ENCODE assay signal across 18 mouse cellular contexts in genomic region chr10:121459124-121459853, GRCm38 (mm10). TPM values are rescaled to one million over a fixed set of nuclear protein-coding genes. Genes with fewer than 3 reads are reported as not detected.
DNase-seq lines count a peak whose midpoint lies in the region; ATAC-seq and TF ChIP-seq lines count a peak whose summit lies in the region.
"Had no signal": no experiment of that assay in that cellular context is flagged by ENCODE, and none has a peak within 500 bp of the region (broad histone marks: within the 10 kb centered on the region; RNA-seq: fewer than 3 reads in every experiment).

No protein-coding gene starts in this region.

- no peak for TF ChIP-seq CTCF in spleen, adult 2 months (IDR thresholded peaks at IDR 0.05; ENCODE audit: extremely low read depth, insufficient read depth, insufficient read length, insufficient replicate concordance)
- TF ChIP-seq CTCF in small intestine, adult 2 months (IDR thresholded peaks at IDR 0.05; ENCODE audit: extremely low read depth, insufficient read length, insufficient replicate concordance, low read depth, low read length): no peak

- DNase-seq in heart, adult 11 months: no peak
- no peak for DNase-seq in spleen, adult 2 months (ENCODE audit: low read depth in 1 of 2, low spot score in 2 of 2)
- no peak for DNase-seq in spleen, postnatal 4 days (ENCODE audit: low spot score in 2 of 2)
- peak; percentile 37 for DNase-seq in limb, embryonic 11.5 days (ENCODE audit: low spot score)
- no peak for DNase-seq in thymus, postnatal 10 days (ENCODE audit: low spot score in 2 of 2)
- no peak for DNase-seq in cerebellum, postnatal 14 days
- DNase-seq: cerebellum, adult 2 months; embryo, embryonic 11 days; heart, adult 18-20 months; layer of hippocampus, adult 9-11 months; liver, embryonic 13.5 days; right cerebral cortex, postnatal 4 days had no signal

- no peak overlapping the region for H3K27ac ChIP-seq in heart, embryonic 13.5 days (replicated peaks)
- peak overlapping the region; percentile 0; the same call in 1 of the 2 replicates for H3K27ac ChIP-seq in spleen, adult 2 months (ENCODE audit: insufficient read depth, low read length)
- H3K27ac ChIP-seq in limb, embryonic 11.5 days (replicated peaks; ENCODE audit: low read depth, low read length): peak overlapping the region; percentile 5; the same call in 1 of the 2 replicates
- peak overlapping the region; percentile 33; the same call in 1 of the 2 replicates for H3K27ac ChIP-seq in small intestine, adult 2 months (ENCODE audit: insufficient read depth, low read depth, low read length)
- H3K27ac ChIP-seq: hindbrain, embryonic 15.5 days; kidney, embryonic 15.5 days; liver, embryonic 13.5 days had no signal

- H3K4me3 ChIP-seq in heart, embryonic 13.5 days: no peak overlapping the region
- H3K4me3 ChIP-seq in spleen, adult 2 months (ENCODE audit: extremely low read depth, insufficient read depth, insufficient read length): no peak overlapping the region
- H3K4me3 ChIP-seq in limb, embryonic 11.5 days (ENCODE audit: low read depth, low read length): no peak overlapping the region
- no peak overlapping the region for H3K4me3 ChIP-seq in small intestine, adult 2 months (ENCODE audit: low read depth, low read length)
- H3K4me3 ChIP-seq: erythroblast, embryonic 14.5 days; hindbrain, embryonic 15.5 days; kidney, embryonic 15.5 days; liver, embryonic 13.5 days; myocyte had no signal

- no peak overlapping the region for H3K4me2 ChIP-seq in heart, embryonic 13.5 days
- no peak overlapping the region for H3K4me2 ChIP-seq in limb, embryonic 11.5 days (ENCODE audit: low read depth, severe bottlenecking)
- H3K4me2 ChIP-seq: hindbrain, embryonic 15.5 days; kidney, embryonic 15.5 days; liver, embryonic 13.5 days had no signal

- ATAC-seq in heart, embryonic 13.5 days (ENCODE audit: extremely low read depth, insufficient number of reproducible peaks, low FRiP score, low TSS enrichment): no peak
- ATAC-seq in limb, embryonic 11.5 days (ENCODE audit: insufficient number of reproducible peaks, low FRiP score, low TSS enrichment, low read depth): no peak

- 0 out of 2 replicates have a peak overlapping the region, but pooled peaks have one; percentile 28 for H3K9ac ChIP-seq in heart, embryonic 13.5 days
- H3K9ac ChIP-seq in limb, embryonic 11.5 days (ENCODE audit: low read length): no peak overlapping the region
- H3K9ac ChIP-seq: hindbrain, embryonic 15.5 days; kidney, embryonic 15.5 days; liver, embryonic 13.5 days had no signal

- H3K4me1 ChIP-seq in heart, embryonic 13.5 days: peaks cover 77% of the 10 kb centered on the region
- peaks cover 16% of the 10 kb centered on the region for H3K4me1 ChIP-seq in spleen, adult 2 months (ENCODE audit: control insufficient read depth, insufficient read depth, insufficient read length)
- H3K4me1 ChIP-seq in limb, embryonic 11.5 days (ENCODE audit: control insufficient read depth, insufficient read depth, low read length): peaks cover 26% of the 10 kb centered on the region
- peaks cover 48% of the 10 kb centered on the region for H3K4me1 ChIP-seq in small intestine, adult 2 months (ENCODE audit: control insufficient read depth, insufficient read depth, insufficient read length, low read length)

- 79% methylated on average over 19 of the region's 19 CpGs for WGBS in heart, embryonic 13.5 days
- WGBS in spleen, adult 2 months: 83% methylated on average over 19 of the region's 19 CpGs
- WGBS in limb, embryonic 11.5 days: 48% methylated on average over 19 of the region's 19 CpGs
- 36% methylated on average over 19 of the region's 19 CpGs for WGBS in small intestine, adult 2 months

- H3K36me3 ChIP-seq in heart, embryonic 13.5 days: peaks cover 6% of the 10 kb centered on the region; the same call in 1 of the 2 replicates
- peaks cover 4% of the 10 kb centered on the region; the same call in 1 of the 2 replicates for H3K36me3 ChIP-seq in spleen, adult 2 months (ENCODE audit: control insufficient read depth, insufficient read depth, low read length)
- H3K36me3 ChIP-seq in limb, embryonic 11.5 days (ENCODE audit: control insufficient read depth, insufficient read depth, low read length): no peaks in the 10 kb centered on the region
- 0 out of 2 replicates have a peak, but pooled peaks cover 5% of the 10 kb centered on the region for H3K36me3 ChIP-seq in small intestine, adult 2 months (ENCODE audit: control insufficient read depth, insufficient read depth, low read length)
- H3K36me3 ChIP-seq: hindbrain, embryonic 15.5 days; kidney, embryonic 15.5 days had no signal

- TF ChIP-seq POLR2A in spleen, adult 2 months (IDR thresholded peaks at IDR 0.05; ENCODE audit: low read depth, low read length): no peak
- TF ChIP-seq POLR2A in small intestine, adult 2 months (IDR thresholded peaks at IDR 0.05; ENCODE audit: low read depth, low read length): no peak

- no peaks in the 10 kb centered on the region for H3K27me3 ChIP-seq in heart, embryonic 13.5 days (replicated peaks)
- no peaks in the 10 kb centered on the region for H3K27me3 ChIP-seq in spleen, adult 2 months (ENCODE audit: control insufficient read depth, insufficient read depth, low read length)
- no peaks in the 10 kb centered on the region for H3K27me3 ChIP-seq in limb, embryonic 11.5 days (ENCODE audit: control insufficient read depth, insufficient read depth, low read length)
- H3K27me3 ChIP-seq in small intestine, adult 2 months (ENCODE audit: control insufficient read depth, insufficient read depth, low read length): no peaks in the 10 kb centered on the region
- H3K27me3 ChIP-seq: hindbrain, embryonic 15.5 days; kidney, embryonic 15.5 days; liver, embryonic 13.5 days had no signal

- H3K9me3 ChIP-seq in heart, embryonic 13.5 days: no peaks in the 10 kb centered on the region
- H3K9me3 ChIP-seq in limb, embryonic 11.5 days (ENCODE audit: control insufficient read depth, low read length): no peaks in the 10 kb centered on the region
- H3K9me3 ChIP-seq: hindbrain, embryonic 15.5 days; kidney, embryonic 15.5 days; liver, embryonic 13.5 days had no signal

RNA-seq across cellular contexts. Expression of gene Rassf3, which starts 16.9 kb away (rescaled TPM):
- polyA plus RNA-seq in heart, embryonic 13.5 days (2015; fragmentation: Nextera tagmentation; extraction: Ambion mirVana): 15.2 and 19.2 TPM in 2 replicates
- 20.4 and 26.2 TPM in 2 replicates for polyA plus RNA-seq in spleen, adult 2 months (2012; rRNA removed)
- polyA plus RNA-seq in limb, embryonic 11.5 days (2014; fragmentation: Nextera tagmentation; extraction: Ambion mirVana): 16.5 and 17.2 TPM in 2 replicates
- 16.5 and 25.8 TPM in 2 replicates for polyA plus RNA-seq in small intestine, adult 2 months (2012; rRNA removed)
